Mouse (Mus musculus): ENCODE measurements at regions not wholly inside any gene's neighbourhood (a gene's known extent, or its start where the extent isn't known, plus 50 kb on each side); places are given as distances from the start of the nearest gene placed in this dataset.
"Not testable (repeated sequence)": the region's sequence is repeated elsewhere in the genome, so short reads cannot be mapped to it uniquely, and the experiment has no call there.

DNA sequence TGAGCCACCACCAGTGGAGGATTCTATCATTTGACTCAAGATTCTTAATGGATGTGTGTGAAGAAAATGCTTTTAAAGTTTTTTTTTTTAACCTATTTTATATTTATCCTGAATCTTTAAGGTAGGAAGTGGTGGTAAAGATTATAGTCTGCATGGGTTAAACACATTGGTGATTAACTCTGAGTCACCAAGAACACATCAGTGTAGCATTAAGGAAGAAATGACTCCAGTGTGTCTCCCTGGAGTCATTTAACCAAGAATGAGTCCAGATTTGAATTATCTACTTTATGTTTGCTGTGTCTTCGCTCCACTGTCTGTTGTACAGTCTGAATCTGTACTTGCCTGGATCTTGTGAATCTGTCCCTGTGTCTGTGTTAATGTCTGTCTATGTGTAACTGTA, 132.2 kb downstream of the Kcnrg start:
- no peaks in the 10 kb centered on the region for H3K27me3 ChIP-seq (ENCODE audit: insufficient read depth, poor library complexity, severe bottlenecking)
- H3K27ac ChIP-seq: no peak overlapping the region
- WGBS: 96% methylated on average over 1 of the region's 1 CpGs
- H3K9me3 ChIP-seq: no peaks in the 10 kb centered on the region
- H3K4me1 ChIP-seq: peaks cover 6% of the 10 kb centered on the region
- H3K4me3 ChIP-seq: no peak overlapping the region
- DNase-seq (ENCODE audit: low spot score): no peak
- H3K36me3 ChIP-seq: no peaks in the 10 kb centered on the region

DNA sequence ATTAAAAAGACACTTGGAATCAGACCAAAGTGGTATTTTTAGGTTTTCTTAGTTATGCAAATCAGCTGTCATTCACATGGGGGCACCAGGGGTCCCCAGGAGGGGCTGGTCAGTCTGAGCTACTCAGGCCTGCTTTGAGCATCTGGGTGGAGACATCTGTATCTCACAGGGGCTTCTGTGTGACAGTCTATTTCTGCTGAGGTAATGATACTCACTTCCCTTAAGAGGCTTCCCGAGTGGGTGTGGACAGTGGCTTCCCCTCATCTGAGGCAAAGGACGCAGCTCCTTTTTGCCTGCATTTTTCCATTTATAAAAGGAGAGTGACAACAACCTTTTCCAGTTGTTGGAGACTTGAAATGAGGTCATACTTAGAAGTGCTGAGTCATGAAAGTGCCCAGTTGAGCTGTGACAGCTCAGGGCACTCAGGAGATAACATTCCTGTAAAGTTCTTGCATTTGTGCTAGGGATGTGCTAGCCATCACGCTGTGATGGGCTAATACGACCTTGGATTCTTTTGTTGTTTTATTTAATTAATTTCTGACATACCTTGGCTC, 136.7 kb downstream of the Kcnrg start:
- Histone ChIP-seq H3K27ac (no peak overlapping the region), H3K9me3 (no peaks in the 10 kb centered on the region), H3K4me3 (no peak overlapping the region), H3K4me1 (peaks cover 6% of the 10 kb centered on the region), H3K36me3 (no peaks in the 10 kb centered on the region), H3K27me3 (ENCODE audit: insufficient read depth, poor library complexity, severe bottlenecking) (peaks cover 8% of the 10 kb centered on the region)
- 15% methylated on average over 4 of the region's 4 CpGs for WGBS
- no peak for DNase-seq (ENCODE audit: low spot score)

DNA sequence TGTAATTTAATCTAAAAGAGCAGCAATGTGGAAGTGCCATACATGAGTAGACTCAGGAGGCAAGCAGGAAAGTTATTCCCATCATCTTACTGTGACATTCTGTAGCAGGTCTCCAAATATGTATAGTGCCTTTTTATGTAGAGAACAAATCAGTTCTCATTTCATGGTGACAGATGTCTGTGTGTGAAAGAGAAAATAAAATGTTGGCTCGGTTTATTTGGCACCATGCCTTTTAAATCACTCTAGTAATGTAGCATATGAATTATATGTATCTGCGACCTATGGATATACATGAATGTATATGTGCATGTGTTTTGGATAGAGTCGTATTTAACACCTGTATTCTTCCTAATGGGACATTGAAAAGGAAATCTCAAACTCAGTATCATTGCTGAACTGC, 146.2 kb downstream of the Kcnrg start:
- no peaks in the 10 kb centered on the region for H3K36me3 ChIP-seq
- peaks cover 14% of the 10 kb centered on the region; the same call in 1 of the 2 replicates for H3K27me3 ChIP-seq (ENCODE audit: insufficient read depth, poor library complexity, severe bottlenecking)
- DNase-seq (ENCODE audit: low spot score): no peak
- WGBS: 77% methylated on average over 3 of the region's 3 CpGs
- H3K27ac ChIP-seq: no peak overlapping the region
- no peak overlapping the region for H3K4me3 ChIP-seq
- no peaks in the 10 kb centered on the region for H3K9me3 ChIP-seq
- H3K4me1 ChIP-seq: peaks cover 10% of the 10 kb centered on the region; the same call in 1 of the 2 replicates

DNA sequence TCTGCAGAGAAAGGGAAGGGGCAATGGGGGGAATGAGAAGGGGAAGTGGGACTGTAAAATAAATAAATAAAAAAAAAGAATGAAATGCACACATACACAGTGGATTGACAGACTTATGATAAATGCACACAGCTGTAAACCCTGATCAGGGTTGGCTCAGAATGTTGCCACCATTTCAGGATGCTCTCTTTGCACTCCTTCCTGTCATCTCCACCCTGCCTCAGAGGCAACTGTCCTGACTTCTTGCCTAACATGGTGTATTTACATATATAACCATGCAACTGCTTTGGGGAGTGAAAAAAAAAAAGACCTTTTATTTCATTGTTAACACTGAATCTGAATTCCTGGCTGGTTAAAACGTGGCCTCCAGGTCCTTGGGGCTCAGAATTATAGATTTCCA, 149.4 kb downstream of the Kcnrg start:
- 29% methylated on average over 1 of the region's 1 CpGs for WGBS
- Histone ChIP-seq H3K4me1 (peaks cover 10% of the 10 kb centered on the region; the same call in 1 of the 2 replicates), H3K9me3 (no peaks in the 10 kb centered on the region), H3K4me3 (no peak overlapping the region), H3K36me3 (no peaks in the 10 kb centered on the region), H3K27ac (0 out of 2 replicates have a peak overlapping the region, but pooled peaks have one; percentile 11), H3K27me3 (ENCODE audit: insufficient read depth, poor library complexity, severe bottlenecking) (peaks cover 14% of the 10 kb centered on the region; the same call in 1 of the 2 replicates)
- no peak for DNase-seq (ENCODE audit: low spot score)

DNA sequence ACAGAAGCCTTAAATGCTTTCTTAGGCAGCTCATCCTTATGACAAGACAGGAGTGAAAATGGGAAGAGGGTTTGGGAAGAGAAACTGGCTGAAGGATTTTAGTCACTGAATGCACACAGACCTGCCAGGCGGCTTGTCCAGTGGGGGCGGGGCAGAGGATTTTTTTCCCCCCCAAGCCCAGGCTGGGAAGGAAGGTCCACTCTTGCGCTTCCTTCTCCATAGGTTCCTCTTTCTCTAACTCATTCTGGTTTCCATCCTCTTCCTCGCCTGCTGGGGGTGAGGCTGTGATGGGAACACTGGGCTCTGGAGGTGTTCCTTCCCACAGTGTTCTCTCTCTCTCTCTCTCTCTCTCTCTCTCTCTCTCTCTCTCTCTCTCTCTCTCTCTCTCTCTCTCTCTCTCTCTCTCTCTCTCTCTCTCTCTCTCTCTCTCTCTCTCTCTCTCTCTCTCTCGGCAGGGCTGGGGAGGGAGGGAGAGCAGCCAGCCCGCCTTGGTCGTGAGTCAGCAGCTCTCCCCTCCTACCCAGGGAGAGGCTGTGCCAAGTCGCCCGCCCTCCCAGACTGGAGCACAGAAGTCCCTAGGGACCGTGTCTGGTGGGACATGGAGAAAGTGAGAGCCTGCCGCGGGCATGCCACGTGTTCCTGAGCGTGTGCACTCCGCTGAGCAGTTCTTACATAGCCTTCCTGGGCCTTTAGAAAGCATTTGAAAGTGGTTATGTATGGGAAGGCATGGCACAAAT, 150.0 kb downstream of the Kcnrg start:
- Histone ChIP-seq H3K4me1 (peaks cover 10% of the 10 kb centered on the region; the same call in 1 of the 2 replicates), H3K4me3 (peak overlapping the region; percentile 45), H3K27me3 (ENCODE audit: insufficient read depth, poor library complexity, severe bottlenecking) (peaks cover 14% of the 10 kb centered on the region; the same call in 1 of the 2 replicates), H3K9me3 (no peaks in the 10 kb centered on the region), H3K27ac (peak overlapping the region; percentile 78), H3K36me3 (no peaks in the 10 kb centered on the region)
- DNase-seq (ENCODE audit: low spot score): peak; percentile 82
- 7% methylated on average over 15 of the region's 15 CpGs for WGBS

DNA sequence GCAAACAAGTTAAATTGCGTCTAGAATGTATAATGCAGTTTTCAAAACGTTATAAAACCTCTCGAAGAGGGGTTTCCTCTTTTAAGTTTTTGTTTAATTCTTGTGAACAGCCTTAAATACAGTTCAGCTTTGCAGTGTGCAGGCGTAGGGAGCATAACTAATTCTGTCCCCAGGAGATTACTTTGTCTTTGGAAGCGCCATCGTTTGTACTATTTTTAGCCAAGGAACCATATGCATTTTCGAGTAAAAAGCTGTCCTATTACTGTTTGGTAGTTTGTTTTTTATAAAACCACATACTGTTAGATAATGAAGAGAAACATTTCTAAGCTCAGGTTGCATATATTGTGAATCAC, 150.5 kb downstream of the Kcnrg start:
- Histone ChIP-seq H3K27me3 (ENCODE audit: insufficient read depth, poor library complexity, severe bottlenecking) (peaks cover 14% of the 10 kb centered on the region; the same call in 1 of the 2 replicates), H3K4me1 (peaks cover 10% of the 10 kb centered on the region; the same call in 1 of the 2 replicates), H3K9me3 (no peaks in the 10 kb centered on the region), H3K27ac (peak overlapping the region; percentile 78), H3K4me3 (peak overlapping the region; percentile 45), H3K36me3 (no peaks in the 10 kb centered on the region)
- no peak for DNase-seq (ENCODE audit: low spot score)
- 29% methylated on average over 7 of the region's 7 CpGs for WGBS

DNA sequence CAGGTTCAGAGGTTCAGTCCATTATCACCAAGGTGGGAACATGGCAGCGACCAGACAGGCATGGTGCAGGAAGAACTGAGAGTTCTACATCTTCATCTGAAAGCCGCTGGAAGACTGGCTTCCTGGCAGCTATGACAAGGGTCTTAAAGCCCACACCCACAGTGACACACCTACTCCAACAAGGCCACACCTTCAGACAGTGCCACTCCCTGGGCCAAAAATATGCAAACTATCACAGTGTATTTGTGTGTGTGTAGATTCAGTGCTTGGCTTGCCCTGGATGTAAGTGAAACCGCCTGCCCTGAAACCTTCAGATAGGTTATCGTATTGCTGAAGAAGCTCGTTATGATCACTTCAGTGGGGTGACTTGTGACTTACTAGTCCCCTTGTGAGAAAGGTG, 151.3 kb downstream of the Kcnrg start:
- H3K36me3 ChIP-seq: no peaks in the 10 kb centered on the region
- H3K27ac ChIP-seq: no peak overlapping the region
- WGBS: 74% methylated on average over 5 of the region's 5 CpGs
- H3K9me3 ChIP-seq: no peaks in the 10 kb centered on the region
- DNase-seq (ENCODE audit: low spot score): no peak
- H3K27me3 ChIP-seq (ENCODE audit: insufficient read depth, poor library complexity, severe bottlenecking): peaks cover 14% of the 10 kb centered on the region; the same call in 1 of the 2 replicates
- H3K4me3 ChIP-seq: no peak overlapping the region
- peaks cover 10% of the 10 kb centered on the region; the same call in 1 of the 2 replicates for H3K4me1 ChIP-seq

DNA sequence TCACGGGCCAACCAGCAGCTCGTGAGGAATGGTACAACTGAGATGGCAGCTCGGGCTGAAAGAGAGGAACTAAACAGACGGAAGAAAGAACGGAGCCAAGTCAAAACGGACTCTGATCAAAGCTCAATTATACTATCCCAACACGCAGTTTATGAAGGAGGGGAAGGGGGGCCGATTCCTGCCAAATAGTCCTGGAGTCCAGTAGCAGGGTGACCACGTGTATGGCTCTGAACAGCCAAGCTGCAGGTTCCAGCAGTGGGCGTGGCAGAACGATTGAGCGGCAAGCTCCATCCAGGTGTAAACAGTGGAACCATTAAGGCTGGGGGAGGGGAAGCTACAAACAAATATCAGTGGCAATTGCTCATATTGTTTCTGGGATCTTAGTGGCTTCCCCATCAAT, 152.9 kb downstream of the Kcnrg start:
- 83% methylated on average over 12 of the region's 12 CpGs for WGBS
- not testable (repeated sequence) for H3K4me3 ChIP-seq; H3K36me3 ChIP-seq; H3K9me3 ChIP-seq; H3K27ac ChIP-seq; DNase-seq (ENCODE audit: low spot score); H3K4me1 ChIP-seq
- peaks cover 13% of the 10 kb centered on the region; the same call in 1 of the 2 replicates for H3K27me3 ChIP-seq (ENCODE audit: insufficient read depth, poor library complexity, severe bottlenecking)

DNA sequence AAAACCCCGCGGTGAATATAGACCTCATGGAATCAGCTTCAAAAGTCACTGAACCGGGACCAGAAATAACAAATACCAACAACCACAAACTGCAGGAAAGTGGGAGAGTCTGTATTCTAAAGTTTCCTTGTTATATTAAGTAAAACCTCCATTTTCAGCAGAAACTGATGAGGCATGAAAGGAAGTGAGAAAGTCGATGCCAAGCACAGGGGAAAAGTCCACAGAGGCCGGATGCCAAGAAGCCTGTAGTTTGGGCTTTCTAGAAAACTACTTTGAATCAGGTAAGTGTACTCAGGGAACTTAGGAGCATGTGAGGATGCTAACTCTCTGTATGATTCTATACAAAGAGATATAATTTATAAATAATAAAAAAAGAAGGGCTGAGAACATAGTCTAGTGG, 154.8 kb downstream of the Kcnrg start:
- 89% methylated on average over 5 of the region's 5 CpGs for WGBS
- Histone ChIP-seq H3K27ac (no peak overlapping the region), H3K4me1 (peaks cover 7% of the 10 kb centered on the region; the same call in 1 of the 2 replicates), H3K36me3 (no peaks in the 10 kb centered on the region), H3K27me3 (ENCODE audit: insufficient read depth, poor library complexity, severe bottlenecking) (no peaks in the 10 kb centered on the region), H3K9me3 (no peaks in the 10 kb centered on the region), H3K4me3 (no peak overlapping the region)
- no peak for DNase-seq (ENCODE audit: low spot score)

DNA sequence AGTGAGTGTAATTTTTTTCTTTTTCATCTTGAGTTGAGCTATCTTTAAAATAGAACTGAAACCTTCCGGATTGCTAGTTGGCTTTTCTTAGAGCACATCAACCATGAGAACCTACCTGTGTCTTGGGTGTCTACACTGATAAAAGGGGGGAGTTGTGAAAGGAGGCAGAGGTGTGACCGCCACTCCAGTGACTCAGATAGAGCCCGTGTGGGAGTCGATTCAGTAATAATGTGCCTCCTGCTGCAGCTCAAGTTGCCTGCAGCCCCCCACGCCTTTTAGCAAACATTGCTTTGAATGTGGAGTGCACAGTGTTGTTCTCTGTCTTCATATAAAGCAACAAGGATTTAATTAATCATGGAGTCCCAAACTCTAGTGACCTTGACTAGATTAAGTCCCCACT, 162.6 kb downstream of the Kcnrg start:
- DNase-seq (ENCODE audit: low spot score): no peak
- Histone ChIP-seq H3K27ac (no peak overlapping the region), H3K4me1 (no peaks in the 10 kb centered on the region), H3K36me3 (no peaks in the 10 kb centered on the region), H3K9me3 (no peaks in the 10 kb centered on the region), H3K27me3 (ENCODE audit: insufficient read depth, poor library complexity, severe bottlenecking) (no peaks in the 10 kb centered on the region), H3K4me3 (no peak overlapping the region)
- WGBS: 70% methylated on average over 5 of the region's 5 CpGs

DNA sequence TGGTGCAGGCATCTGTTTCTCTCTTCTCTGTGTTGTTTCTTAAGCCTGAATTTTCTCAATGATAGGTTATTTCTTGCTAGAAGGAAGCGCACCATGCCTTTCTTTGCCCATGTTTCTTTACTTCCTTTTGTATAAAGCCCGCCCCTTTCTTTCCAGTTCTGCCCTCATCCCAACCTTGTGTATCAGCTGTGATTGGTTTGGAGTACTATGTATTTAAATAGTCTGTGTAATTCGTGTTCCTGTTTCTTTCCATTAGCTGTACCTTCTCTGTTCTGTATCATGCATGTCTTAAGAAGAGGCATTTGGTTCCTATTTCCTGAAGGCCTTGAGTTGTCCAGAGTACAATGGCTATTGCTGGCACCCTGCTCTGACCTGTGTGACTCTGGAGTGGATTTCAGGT, 166.9 kb downstream of the Kcnrg start:
- H3K27me3 ChIP-seq (ENCODE audit: insufficient read depth, poor library complexity, severe bottlenecking): no peaks in the 10 kb centered on the region
- no peaks in the 10 kb centered on the region for H3K4me1 ChIP-seq
- H3K9me3 ChIP-seq: no peaks in the 10 kb centered on the region
- no peak overlapping the region for H3K4me3 ChIP-seq
- no peak for DNase-seq (ENCODE audit: low spot score)
- no peaks in the 10 kb centered on the region for H3K36me3 ChIP-seq
- no peak overlapping the region for H3K27ac ChIP-seq
- WGBS: 80% methylated on average over 3 of the region's 3 CpGs

DNA sequence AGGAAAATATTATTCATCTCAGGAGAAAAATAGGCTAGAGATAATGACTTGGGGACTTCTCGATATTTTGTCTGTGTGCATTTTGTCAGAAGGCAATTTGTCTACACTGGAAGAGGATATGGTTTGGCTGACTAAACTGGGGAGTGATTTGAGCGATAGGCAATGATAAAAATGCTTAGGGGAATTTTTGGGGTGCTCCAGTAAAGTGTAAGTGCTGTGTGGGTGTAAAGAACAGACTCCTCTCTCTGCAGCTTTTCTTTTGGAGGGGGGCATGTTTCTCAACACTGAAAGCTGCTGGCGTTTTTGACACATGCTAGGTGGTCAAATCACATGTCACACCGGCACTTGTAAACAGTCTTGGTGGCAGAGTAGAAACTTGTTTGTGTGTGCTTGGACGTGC, 171.4 kb downstream of the Kcnrg start:
- Histone ChIP-seq H3K36me3 (no peaks in the 10 kb centered on the region), H3K27me3 (ENCODE audit: insufficient read depth, poor library complexity, severe bottlenecking) (no peaks in the 10 kb centered on the region), H3K4me3 (no peak overlapping the region), H3K9me3 (no peaks in the 10 kb centered on the region), H3K27ac (no peak overlapping the region), H3K4me1 (no peaks in the 10 kb centered on the region)
- DNase-seq (ENCODE audit: low spot score): no peak
- WGBS: 75% methylated on average over 5 of the region's 5 CpGs

DNA sequence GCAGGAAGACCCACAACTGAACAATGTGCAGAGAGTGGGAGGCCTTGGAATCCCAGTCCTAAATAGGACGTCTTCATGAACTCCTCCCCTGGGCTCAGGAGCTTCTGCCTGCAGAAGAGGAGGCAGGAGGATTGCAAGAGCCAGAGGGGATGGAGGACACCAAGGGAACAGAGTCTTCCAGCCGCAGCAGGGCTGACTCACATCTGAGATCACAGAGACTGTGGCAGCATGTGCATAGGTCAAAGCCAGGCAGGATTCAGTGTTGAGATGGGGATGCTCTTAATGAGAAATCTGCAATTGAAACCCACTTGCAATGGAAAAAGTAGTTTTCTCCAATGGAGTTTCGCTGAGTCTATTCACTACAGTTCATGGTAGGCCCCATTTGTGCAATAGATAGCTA, 175.9 kb downstream of the Kcnrg start:
- Histone ChIP-seq H3K9me3 (no peaks in the 10 kb centered on the region), H3K36me3 (no peaks in the 10 kb centered on the region), H3K27ac (no peak overlapping the region), H3K4me3 (no peak overlapping the region), H3K4me1 (no peaks in the 10 kb centered on the region), H3K27me3 (ENCODE audit: insufficient read depth, poor library complexity, severe bottlenecking) (no peaks in the 10 kb centered on the region)
- WGBS: 79% methylated on average over 3 of the region's 3 CpGs
- no peak for DNase-seq (ENCODE audit: low spot score)

Data from heart, embryonic 10.5 days (tissue).